Mouse (Mus musculus): ENCODE results near the gene D630003M21Rik. TPM values are rescaled to one million over a fixed set of nuclear protein-coding genes. Genes with fewer than 3 reads are reported as not detected.

Gene D630003M21Rik
- polyA plus RNA-seq, 1 experiment from 2014 or later, result 3.1 TPM

DNA sequence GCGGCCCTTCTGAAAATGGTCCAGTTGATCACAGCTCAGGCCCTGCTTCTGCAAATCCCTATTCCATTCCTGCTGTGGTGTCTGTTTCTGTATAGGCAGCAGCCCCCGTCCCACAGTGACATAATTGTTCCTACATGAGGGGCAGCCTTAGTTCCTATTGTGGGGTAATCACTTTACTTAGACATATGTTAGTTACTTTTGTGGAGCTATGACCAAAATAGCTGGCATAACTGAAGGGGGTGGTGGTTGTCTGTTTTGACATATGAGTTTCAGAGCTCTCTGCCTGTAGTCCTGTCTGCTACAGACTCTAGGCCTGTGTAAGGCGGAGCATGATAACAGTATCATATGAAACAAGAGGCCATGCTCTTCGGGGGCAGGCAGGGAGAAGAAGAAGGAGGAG, 21.5 kb upstream of the D630003M21Rik start:
- Histone ChIP-seq H3K27me3 (replicated peaks; ENCODE audit: low read depth, poor library complexity, severe bottlenecking) (no peaks in the 10 kb centered on the region), H3K27ac (replicated peaks) (no peak overlapping the region), H3K36me3 (replicated peaks) (no peaks in the 10 kb centered on the region), H3K9me3 (no peaks in the 10 kb centered on the region), H3K4me3 (no peak overlapping the region), H3K4me1 (peaks cover 7% of the 10 kb centered on the region; the same call in 1 of the 2 replicates)
- DNase-seq (ENCODE audit: low spot score), result no peak
- 79% methylated on average over 4 of the region's 4 CpGs for WGBS

- 85% methylated on average over 7 of the region's 7 CpGs for WGBS
- Histone ChIP-seq H3K4me3 (no peak overlapping the region), H3K27me3 (replicated peaks; ENCODE audit: low read depth, poor library complexity, severe bottlenecking) (no peaks in the 10 kb centered on the region), H3K9me3 (no peaks in the 10 kb centered on the region), H3K27ac (replicated peaks) (no peak overlapping the region), H3K4me1 (peaks cover 7% of the 10 kb centered on the region; the same call in 1 of the 2 replicates), H3K36me3 (replicated peaks) (no peaks in the 10 kb centered on the region)
- no peak for DNase-seq (ENCODE audit: low spot score)
These were observed 19.3 kb upstream of the D630003M21Rik start for GRCm38 (mm10) chr2:158248318-158248717.

- Histone ChIP-seq H3K27me3 (replicated peaks; ENCODE audit: low read depth, poor library complexity, severe bottlenecking) (no peaks in the 10 kb centered on the region), H3K4me3 (no peak overlapping the region), H3K36me3 (replicated peaks) (no peaks in the 10 kb centered on the region), H3K27ac (replicated peaks) (no peak overlapping the region), H3K4me1 (peaks cover 7% of the 10 kb centered on the region; the same call in 1 of the 2 replicates), H3K9me3 (no peaks in the 10 kb centered on the region)
- WGBS, result 86% methylated on average over 6 of the region's 6 CpGs
- DNase-seq (ENCODE audit: low spot score), result no peak
These were observed 18.8 kb upstream of the D630003M21Rik start for GRCm38 (mm10) chr2:158247852-158248251.

DNA sequence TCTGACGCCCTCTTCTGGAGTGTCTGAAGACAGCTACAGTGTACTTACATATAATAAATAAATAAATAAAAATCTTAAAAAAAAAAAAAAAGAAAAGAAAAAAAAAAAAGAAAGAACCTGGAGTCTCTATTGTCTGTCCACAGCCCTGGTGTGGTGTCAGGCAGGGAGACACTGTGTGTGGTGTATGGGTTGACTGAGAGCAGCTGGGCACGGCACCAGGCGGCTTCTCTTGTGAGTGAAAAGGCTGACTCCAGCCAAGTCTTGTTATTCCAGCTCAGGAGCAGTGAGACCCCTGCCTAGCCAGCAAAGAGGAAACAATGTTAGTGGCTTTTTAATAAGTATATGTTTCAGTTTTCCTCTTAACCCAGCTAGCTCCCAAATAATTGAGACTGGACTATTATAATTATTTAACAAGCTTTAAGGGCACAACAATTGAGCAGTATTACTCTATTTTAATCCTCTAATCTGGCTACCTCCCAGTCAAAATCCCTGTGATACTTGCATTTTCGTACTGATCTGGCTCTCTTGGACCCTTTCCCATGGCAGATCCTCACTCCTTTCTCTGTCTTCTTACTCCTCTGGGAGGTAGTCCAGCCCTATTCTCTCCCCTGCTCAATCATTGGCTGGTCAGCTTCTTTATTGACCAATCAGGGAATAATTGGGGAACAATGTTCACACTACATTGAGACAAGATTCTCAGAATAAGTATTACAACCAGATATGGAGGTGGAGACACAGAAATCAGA, 16.2 kb upstream of the D630003M21Rik start:
- H3K27me3 ChIP-seq (replicated peaks; ENCODE audit: low read depth, poor library complexity, severe bottlenecking), result no peaks in the 10 kb centered on the region
- no peak overlapping the region for H3K27ac ChIP-seq (replicated peaks)
- H3K4me1 ChIP-seq, result peaks cover 4% of the 10 kb centered on the region; the same call in 1 of the 2 replicates
- 78% methylated on average over 4 of the region's 4 CpGs for WGBS
- no peaks in the 10 kb centered on the region for H3K36me3 ChIP-seq (replicated peaks)
- DNase-seq (ENCODE audit: low spot score), result no peak
- H3K9me3 ChIP-seq, result no peaks in the 10 kb centered on the region
- H3K4me3 ChIP-seq, result no peak overlapping the region

GRCm38 (mm10) chr2:158243129-158243870, 14.3 kb upstream of the D630003M21Rik start:
- no peaks in the 10 kb centered on the region for H3K27me3 ChIP-seq (replicated peaks; ENCODE audit: low read depth, poor library complexity, severe bottlenecking)
- DNase-seq (ENCODE audit: low spot score), result no peak
- WGBS, result 75% methylated on average over 18 of the region's 18 CpGs
- peaks cover 4% of the 10 kb centered on the region; the same call in 1 of the 2 replicates for H3K4me1 ChIP-seq
- no peaks in the 10 kb centered on the region for H3K36me3 ChIP-seq (replicated peaks)
- no peaks in the 10 kb centered on the region for H3K9me3 ChIP-seq
- no peak overlapping the region for H3K4me3 ChIP-seq
- H3K27ac ChIP-seq (replicated peaks), result no peak overlapping the region

- 90% methylated on average over 18 of the region's 18 CpGs for WGBS
- peaks cover 4% of the 10 kb centered on the region; the same call in 1 of the 2 replicates for H3K4me1 ChIP-seq
These were observed 13.3 kb upstream of the D630003M21Rik start for GRCm38 (mm10) chr2:158242170-158242896.

DNA sequence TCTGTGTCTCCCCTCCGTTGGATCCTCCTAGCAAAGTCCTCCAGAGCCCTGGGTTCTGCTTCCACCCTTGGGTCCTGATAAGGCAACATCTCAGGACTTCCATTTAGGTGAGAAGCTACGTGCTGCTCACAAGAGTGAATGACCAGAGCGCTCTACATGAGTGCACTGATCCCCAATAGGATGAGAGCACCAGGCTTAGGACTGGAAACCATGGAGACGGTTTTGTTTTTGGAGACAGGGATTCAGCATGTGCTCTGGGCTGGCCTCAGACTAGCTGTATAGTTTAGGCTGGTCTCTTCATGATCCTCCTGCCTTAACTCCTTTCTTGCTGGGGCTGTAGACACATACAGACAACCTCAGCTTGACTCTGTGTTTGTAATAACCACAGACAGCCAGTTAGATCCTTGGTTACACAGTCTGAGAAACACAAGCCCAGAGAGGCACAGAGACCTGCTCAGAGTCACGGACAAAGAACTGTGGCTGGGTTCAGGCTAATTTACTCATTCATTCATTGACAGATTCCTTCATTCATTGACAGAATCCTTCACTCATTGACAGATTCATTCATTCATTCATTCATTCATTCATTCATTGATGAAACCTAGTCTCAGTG, 12.2 kb upstream of the D630003M21Rik start:
- WGBS, result 75% methylated on average over 5 of the region's 5 CpGs
- H3K4me1 ChIP-seq, result peaks cover 4% of the 10 kb centered on the region; the same call in 1 of the 2 replicates
- H3K27ac ChIP-seq (replicated peaks), result no peak overlapping the region
- no peaks in the 10 kb centered on the region for H3K27me3 ChIP-seq (replicated peaks; ENCODE audit: low read depth, poor library complexity, severe bottlenecking)
- no peak for DNase-seq (ENCODE audit: low spot score)
- no peak overlapping the region for H3K4me3 ChIP-seq
- H3K36me3 ChIP-seq (replicated peaks), result no peaks in the 10 kb centered on the region
- no peaks in the 10 kb centered on the region for H3K9me3 ChIP-seq

More at GRCm38 (mm10) chr2:158242170-158242896, 13.3 kb upstream of the D630003M21Rik start:
- DNase-seq (ENCODE audit: low spot score), result no peak
- no peaks in the 10 kb centered on the region for H3K9me3 ChIP-seq
- H3K27ac ChIP-seq (replicated peaks), result no peak overlapping the region
- H3K36me3 ChIP-seq (replicated peaks), result no peaks in the 10 kb centered on the region
- no peak overlapping the region for H3K4me3 ChIP-seq
- H3K27me3 ChIP-seq (replicated peaks; ENCODE audit: low read depth, poor library complexity, severe bottlenecking), result no peaks in the 10 kb centered on the region

DNA sequence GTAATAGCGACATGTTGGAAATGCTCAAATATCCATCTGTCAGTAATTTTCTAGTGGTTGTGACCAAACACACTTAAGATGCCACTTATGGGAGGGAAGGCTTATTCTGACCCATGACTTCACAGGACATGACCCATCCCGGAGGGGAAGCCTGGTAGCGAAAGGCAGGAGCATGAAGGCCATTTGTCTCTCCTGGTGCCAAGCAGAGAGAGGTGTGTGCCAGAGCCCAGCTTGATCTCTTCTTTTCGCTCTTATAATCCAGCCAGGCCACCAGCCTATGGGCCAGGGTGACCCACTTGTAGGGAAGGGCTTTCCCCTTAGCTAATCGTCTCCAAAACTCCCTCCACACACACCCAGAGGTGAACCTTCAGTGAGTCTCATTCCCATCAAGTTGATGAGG, 9.1 kb upstream of the D630003M21Rik start:
- 90% methylated on average over 5 of the region's 5 CpGs for WGBS

DNA sequence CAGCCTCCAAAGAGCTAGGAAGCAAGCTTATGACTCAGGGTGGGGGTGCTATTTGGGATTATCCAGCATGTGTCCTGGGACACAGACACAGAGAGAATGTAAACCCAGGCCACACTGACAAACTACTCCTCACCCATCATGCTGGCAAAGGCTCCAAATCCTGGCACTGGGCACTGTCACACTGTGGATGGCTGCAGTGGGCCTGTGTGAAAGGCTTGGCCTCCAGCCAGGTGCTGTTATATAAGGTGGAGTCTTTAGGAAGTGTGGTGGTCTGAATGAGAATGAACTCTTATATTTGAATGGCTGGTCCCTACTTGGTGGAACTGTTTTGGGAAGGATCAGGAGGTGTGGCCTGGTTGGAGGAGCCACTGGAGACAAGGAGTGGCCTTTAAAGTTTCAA, 7.7 kb upstream of the D630003M21Rik start:
- H3K4me3 ChIP-seq, result no peak overlapping the region
- H3K27me3 ChIP-seq (replicated peaks; ENCODE audit: low read depth, poor library complexity, severe bottlenecking), result no peaks in the 10 kb centered on the region
- H3K4me1 ChIP-seq, result no peaks in the 10 kb centered on the region
- no peaks in the 10 kb centered on the region for H3K9me3 ChIP-seq
- no peak overlapping the region for H3K27ac ChIP-seq (replicated peaks)
- H3K36me3 ChIP-seq (replicated peaks), result no peaks in the 10 kb centered on the region
- no peak for DNase-seq (ENCODE audit: low spot score)

More for the DNA sequence above, 9.1 kb upstream of the D630003M21Rik start:
- no peak for DNase-seq (ENCODE audit: low spot score)
- Histone ChIP-seq H3K4me1 (no peaks in the 10 kb centered on the region), H3K4me3 (no peak overlapping the region), H3K9me3 (no peaks in the 10 kb centered on the region), H3K27me3 (replicated peaks; ENCODE audit: low read depth, poor library complexity, severe bottlenecking) (no peaks in the 10 kb centered on the region), H3K27ac (replicated peaks) (no peak overlapping the region), H3K36me3 (replicated peaks) (no peaks in the 10 kb centered on the region)

DNA sequence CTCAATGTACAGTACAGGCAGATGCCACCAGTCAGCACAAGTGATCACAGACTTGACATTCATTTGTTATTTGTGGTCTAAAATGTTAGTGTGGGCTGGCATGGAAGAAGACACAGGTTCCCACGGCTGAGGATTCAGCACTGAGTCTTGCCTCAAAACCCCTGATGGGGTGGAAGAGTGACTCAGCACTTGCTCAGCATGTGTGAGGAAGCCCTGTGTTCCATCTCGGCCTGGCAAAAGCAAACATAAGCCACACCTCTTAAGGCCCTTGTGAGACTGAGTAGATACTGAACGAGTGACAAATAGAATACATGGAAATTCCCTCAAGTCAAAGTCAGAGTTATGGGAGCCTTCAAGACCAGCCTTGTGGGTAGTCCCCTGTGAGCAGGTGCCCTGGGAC, 4.1 kb upstream of the D630003M21Rik start:
- Histone ChIP-seq H3K9me3 (no peaks in the 10 kb centered on the region), H3K4me3 (no peak overlapping the region), H3K36me3 (replicated peaks) (no peaks in the 10 kb centered on the region), H3K4me1 (peaks cover 28% of the 10 kb centered on the region), H3K27ac (replicated peaks) (no peak overlapping the region), H3K27me3 (replicated peaks; ENCODE audit: low read depth, poor library complexity, severe bottlenecking) (peaks cover 31% of the 10 kb centered on the region)
- DNase-seq (ENCODE audit: low spot score), result no peak
- 80% methylated on average over 3 of the region's 3 CpGs for WGBS

DNA sequence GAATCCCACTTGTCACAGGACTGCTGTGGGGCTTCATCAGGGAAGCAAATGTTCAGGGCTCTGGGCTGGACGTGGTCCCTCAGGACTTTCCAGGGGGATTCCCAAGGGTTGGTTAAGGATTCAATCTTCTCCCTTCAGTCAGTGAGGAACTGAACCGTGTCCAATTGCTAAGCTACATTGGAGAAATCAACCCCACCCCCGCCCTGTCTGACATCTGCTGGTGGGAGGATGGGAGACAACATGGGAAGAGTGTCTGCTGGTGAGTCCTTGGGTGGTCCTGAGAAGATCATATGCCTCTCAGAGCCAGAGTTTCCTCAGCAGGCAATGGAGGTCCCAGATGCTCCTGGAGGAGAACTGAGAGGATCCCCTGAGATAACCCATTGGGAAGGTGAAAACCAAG, 3.4 kb upstream of the D630003M21Rik start:
- DNase-seq (ENCODE audit: low spot score), result no peak
- H3K4me3 ChIP-seq, result no peak overlapping the region
- peaks cover 31% of the 10 kb centered on the region for H3K4me1 ChIP-seq
- no peaks in the 10 kb centered on the region for H3K36me3 ChIP-seq (replicated peaks)
- H3K9me3 ChIP-seq, result no peaks in the 10 kb centered on the region
- H3K27me3 ChIP-seq (replicated peaks; ENCODE audit: low read depth, poor library complexity, severe bottlenecking), result peaks cover 38% of the 10 kb centered on the region
- WGBS, result 63% methylated on average over 3 of the region's 3 CpGs
- H3K27ac ChIP-seq (replicated peaks), result no peak overlapping the region

- peaks cover 31% of the 10 kb centered on the region for H3K4me1 ChIP-seq
- peak; percentile 38 for DNase-seq (ENCODE audit: low spot score)
- H3K9me3 ChIP-seq, result no peaks in the 10 kb centered on the region
- no peaks in the 10 kb centered on the region for H3K36me3 ChIP-seq (replicated peaks)
- H3K27ac ChIP-seq (replicated peaks), result no peak overlapping the region
- H3K27me3 ChIP-seq (replicated peaks; ENCODE audit: low read depth, poor library complexity, severe bottlenecking), result peaks cover 47% of the 10 kb centered on the region
- no peak overlapping the region for H3K4me3 ChIP-seq
- 32% methylated on average over 5 of the region's 5 CpGs for WGBS
These were observed 2.0 kb upstream of the D630003M21Rik start for GRCm38 (mm10) chr2:158231071-158231470.
